Mouse (Mus musculus): ENCODE measurements around the gene Tex37.
A peak's percentile ranks its signal among the peaks of the same experiment; 100 is the strongest.

Tex37 gene

DNA sequence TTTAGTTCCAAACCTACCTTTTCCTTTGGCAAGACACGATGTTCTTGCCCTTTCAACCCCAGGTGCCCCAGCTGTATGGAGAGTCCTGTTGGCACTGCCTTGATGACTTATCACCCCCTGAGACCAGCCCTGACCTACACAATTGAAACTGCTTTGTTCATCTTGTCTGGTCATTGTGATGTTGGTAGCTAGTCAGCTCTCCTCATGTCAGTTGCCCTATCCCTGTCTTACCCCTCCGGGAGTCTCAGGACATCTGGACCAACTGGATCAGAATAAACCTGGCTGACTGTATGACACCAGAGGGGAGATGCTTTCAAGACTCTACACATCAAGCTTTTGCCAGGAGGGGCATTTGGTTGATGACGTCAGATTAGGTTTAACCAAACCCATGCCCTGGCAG lies at the start of gene Tex37:
Gene Tex37, minus strand, starts transcription at position 101 of the 400 bp plus-strand sequence.
- no peak for DNase-seq

- DNase-seq, result no peak
Measured at GRCm38 (mm10) chr6:70968291-70968690, 49.6 kb upstream of the Tex37 start.

- DNase-seq, result no peak
Measured at GRCm38 (mm10) chr6:70967422-70967821, 48.7 kb upstream of the Tex37 start.

GRCm38 (mm10) chr6:70965694-70966093 lies 47.0 kb upstream of the Tex37 start:
- no peak for DNase-seq

GRCm38 (mm10) chr6:70964116-70964830 lies 45.5 kb upstream of the Tex37 start:
- DNase-seq, result no peak

DNA sequence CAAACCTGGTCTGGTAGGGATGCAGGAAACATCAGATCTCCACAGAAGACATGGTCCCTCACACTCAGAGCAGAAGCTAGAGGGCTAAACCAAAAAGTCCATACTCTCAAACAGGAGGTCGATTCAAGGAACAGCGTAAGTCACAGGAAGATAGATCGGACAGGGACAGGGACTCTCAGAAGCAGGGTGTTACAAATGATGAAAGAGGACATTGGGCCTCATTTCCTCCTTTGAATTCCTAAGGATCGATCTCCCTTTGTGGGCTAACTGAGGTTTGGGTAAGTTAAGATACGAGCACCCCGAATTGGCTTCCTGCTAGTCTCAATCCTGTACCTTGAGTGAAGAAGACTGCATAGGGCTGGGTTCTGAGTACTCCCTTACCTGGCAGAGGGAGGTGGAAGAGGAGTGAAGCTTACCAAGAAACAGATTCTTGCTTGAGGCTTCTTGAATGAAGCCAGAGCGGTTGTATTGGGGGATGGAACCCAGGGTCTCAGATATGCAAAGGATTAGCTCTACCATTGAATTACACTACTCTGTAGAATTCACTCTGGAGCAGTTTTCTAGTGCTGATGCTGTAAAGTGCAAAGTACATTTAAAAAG lies 38.7 kb upstream of the Tex37 start:
- no peak for DNase-seq

DNA sequence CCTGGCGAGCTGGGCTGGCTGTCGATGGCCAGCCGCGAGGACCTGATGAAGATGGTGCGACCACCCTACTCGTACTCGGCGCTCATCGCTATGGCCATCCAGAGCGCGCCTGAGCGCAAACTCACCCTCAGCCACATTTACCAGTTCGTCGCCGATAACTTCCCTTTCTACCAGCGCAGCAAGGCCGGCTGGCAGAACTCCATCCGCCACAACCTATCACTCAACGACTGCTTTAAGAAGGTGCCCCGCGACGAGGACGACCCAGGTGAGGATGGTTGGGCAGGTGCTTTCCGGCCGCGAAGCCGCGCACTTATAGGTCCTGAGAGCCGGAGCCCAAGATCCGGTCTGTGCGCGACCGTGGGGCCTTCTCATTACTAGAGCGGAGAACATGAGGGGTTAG lies 38.2 kb upstream of the Tex37 start:
- DNase-seq, result peak; percentile 25 to 27

DNA sequence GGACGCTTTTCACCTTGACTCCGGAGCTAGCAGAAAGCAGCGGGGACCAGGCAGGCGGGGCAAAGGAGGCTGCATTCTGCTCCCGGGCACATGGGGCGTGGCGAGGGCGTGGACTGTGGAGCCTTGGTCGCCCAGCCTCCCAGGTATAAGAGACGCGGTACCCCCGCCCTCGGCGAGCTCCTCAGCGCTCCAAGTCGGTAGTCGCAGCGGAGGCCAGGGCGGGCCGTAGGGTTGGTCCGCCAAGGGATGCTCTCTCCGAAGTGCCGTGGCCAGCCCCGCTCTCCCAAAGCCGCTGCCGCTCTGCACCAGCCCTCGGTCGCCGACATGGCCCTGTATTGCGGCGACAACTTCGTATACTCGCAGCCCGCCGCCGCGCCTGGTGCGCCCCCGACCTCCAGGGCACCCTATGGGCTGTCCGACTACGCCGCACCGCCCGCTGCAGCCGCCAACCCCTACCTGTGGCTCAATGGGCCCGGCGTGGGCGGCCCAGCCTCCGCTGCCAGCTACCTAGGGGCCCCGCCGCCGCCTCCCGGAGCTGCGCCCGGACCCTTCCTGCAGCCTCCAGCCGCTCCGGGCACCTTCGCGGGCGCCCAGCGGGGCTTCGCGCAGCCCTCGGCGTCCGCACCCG lies 37.7 kb upstream of the Tex37 start, which contains the start of gene Foxi3:
Gene Foxi3, plus strand, starts transcription at position 247 of the 628 bp plus-strand sequence.
- DNase-seq, result peak; percentile 41 to 43

DNA sequence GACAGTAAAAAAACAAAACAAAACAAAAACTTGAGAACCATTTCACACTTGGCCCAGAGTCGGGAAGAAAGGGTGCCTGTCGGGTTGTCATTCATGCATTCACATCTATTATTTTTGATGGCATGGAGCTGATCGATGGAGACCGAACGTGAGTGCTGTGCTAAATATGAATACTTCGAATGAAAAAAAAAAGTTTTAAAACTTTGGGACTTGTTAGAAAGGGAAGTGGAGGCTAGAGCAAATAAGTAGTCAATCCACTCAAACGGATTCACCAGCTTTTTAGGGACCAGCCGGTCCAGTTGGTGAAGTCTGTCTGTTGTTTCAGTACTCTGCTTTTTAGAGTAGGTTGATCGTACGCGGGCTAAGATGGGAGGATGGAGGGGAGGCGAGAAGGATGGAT lies 37.1 kb upstream of the Tex37 start:
- no peak for DNase-seq

DNA sequence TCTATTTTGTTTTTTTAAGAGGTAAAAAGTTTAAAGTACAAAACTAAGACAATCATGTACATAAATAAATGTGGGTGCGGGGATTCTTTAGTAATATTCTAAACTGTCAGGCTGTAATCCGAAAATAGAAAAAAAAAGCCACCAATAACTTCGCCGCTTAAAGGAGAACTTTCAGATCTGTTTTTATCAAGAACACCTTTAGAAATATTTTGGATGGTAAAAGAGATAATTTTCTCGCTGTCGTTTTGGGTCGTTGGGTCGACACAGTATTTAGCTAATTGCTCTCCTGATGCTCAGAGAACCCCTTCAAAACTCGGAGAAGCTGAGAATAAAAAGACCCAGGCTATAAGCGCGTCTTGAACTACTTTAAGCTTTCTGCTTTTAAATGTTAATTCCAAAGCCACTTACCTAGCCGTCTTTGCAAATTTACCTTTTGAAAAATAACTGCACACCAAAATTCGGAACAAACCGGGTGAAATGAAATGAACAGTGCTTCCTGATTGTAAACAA lies 36.6 kb upstream of the Tex37 start:
- peak in 1 of 2 experiments; percentile 29 for DNase-seq

- peak; percentile 24 to 44 for DNase-seq
Measured at GRCm38 (mm10) chr6:70954040-70954439, 35.3 kb upstream of the Tex37 start.

- DNase-seq, result no peak
Measured at GRCm38 (mm10) chr6:70953274-70953673, 34.5 kb upstream of the Tex37 start.

DNA sequence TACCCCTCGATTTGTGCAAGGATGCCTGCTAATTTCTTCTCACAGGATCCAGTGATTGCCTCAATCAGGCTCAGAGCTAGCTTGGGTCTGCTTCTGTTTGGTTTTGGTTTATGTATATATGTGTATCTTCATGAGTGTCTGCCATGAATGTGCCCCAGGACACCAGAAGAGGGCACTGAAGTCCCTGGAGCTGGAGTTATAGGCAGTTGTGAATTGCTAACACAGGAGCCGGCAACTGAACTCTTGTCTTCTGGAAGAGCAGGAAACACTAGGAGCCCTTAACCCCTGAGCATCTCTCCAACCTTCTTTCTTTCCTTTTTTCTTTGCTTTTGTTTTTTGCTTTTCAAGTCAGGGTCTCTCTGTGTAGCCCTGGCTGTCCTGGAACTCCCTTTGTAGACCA lies 13.1 kb upstream of the Tex37 start:
- no peak for DNase-seq

GRCm38 (mm10) chr6:70921274-70922074 lies 2.7 kb upstream of the Tex37 start:
- peak; percentile 73 for DNase-seq

DNA sequence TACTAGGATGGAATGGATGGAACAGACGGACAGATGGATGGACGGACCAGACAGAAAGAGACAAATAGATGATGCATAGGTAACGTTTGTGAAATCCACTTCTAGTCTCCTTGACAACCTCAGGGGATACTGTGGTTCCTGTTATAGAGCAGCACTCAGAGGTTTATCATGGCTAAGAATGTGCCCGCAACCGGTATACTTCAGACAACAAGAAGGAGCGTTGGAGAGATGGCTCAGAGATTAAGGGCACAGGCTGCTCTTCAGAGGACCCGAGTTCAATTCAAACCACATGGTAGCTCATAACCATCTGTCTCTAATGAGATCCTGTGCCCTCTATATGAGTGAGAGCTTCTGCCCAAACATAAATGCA lies 6.3 kb downstream of the Tex37 start:
- no peak for DNase-seq

- peak; percentile 84 to 90 for DNase-seq
Measured at GRCm38 (mm10) chr6:70911668-70912395, 6.9 kb downstream of the Tex37 start.

- DNase-seq, result no peak
Measured at GRCm38 (mm10) chr6:70910285-70910684, 8.4 kb downstream of the Tex37 start.

GRCm38 (mm10) chr6:70909572-70909971 lies 9.2 kb downstream of the Tex37 start:
- DNase-seq, result no peak

DNA sequence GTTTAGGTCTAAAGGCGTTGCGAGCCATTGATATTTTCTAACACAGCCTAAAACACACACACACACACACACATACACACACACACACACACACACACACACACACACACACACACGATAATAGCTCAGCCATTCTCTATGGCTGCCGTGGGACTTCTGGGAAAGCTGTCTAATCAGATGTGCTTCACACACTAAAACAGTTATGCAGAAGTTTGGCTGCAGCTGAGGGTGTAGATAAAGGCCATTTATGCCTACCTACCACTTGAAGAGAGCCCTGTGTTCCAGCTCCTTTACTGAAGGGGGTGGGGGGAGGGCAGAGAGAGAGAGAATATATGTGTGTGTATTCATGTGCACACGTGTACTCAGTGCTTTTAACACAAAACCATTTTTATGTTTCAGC lies 15.0 kb downstream of the Tex37 start:
- no peak for DNase-seq

DNA sequence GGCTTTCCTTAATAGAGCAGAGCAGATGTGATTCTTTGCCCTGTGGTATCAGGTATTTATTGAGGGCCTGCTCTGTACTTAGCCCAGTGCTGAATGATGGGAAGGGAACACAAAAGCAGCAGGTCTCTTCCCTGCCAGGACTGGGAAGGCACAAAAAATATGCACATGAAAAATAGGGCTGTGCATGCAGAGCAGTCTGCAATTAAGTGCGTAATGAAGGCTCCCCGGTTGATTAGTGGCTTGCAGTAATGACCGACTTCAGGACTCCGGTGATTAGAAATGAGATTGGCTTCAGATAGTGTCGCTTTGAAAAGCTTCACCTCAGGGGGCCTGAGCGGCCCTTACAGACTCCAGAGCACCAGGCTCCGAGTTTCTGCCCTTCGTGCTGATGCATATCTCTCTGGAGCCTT lies 19.1 kb downstream of the Tex37 start:
- DNase-seq, result no peak

DNA sequence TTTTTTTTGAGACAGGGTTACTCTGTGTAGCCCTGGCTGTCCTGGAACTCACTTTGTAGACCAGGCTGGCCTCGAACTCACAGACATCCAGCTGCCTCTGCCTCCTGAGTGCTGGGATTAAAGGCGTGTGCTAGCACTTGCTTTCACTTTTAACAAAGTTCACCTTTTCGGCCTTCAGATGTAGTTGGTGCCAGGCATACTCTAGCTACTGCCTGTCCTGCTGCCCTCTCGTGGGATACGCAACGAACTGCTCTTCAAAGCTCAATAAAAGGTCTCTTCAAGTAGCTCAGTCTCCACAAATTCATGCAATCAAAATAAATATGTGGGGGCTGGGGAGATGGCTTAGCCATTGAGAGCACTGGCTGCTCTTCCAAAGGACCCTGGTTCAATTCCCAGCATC lies 20.6 kb downstream of the Tex37 start:
- DNase-seq, result no peak

DNA sequence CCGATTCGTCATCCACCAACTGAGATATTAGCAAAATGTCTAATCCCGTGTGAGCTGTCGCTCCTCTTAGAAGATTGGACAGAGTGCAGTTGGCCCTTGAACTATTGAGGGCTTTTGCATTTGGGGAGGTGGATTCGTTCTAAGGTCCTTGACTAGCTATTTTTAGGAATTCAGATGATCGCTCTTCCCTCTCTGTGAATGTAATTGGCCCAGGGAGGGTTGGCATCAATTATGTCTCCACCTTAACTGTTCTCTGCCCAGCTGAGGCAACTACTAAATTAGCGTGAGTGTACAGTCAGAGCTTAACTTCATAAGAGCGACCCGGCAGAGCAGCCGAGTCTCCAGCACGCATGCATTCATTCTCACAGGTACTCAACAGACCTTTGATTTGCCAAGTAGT lies 30.7 kb downstream of the Tex37 start:
- no peak for DNase-seq

All from cerebellum, postnatal 14 days (tissue).